Mouse (Mus musculus): ENCODE measurements at regions not wholly inside any gene's neighbourhood (a gene's known extent, or its start where the extent isn't known, plus 50 kb on each side); places are given as distances from the start of the nearest gene placed in this dataset.

GRCm38 (mm10) chr4:142775023-142775422 is 437.8 kb downstream of the Prdm2 start:
- Histone ChIP-seq H3K27ac (ENCODE audit: poor library complexity, severe bottlenecking) (no peak overlapping the region), H3K4me3 (no peak overlapping the region), H3K9ac (no peak overlapping the region), H3K27me3 (replicated peaks) (0 out of 2 replicates have a peak, but pooled peaks cover 7% of the 10 kb centered on the region), H3K9me3 (replicated peaks) (no peaks in the 10 kb centered on the region), H3K4me1 (replicated peaks) (peaks cover 15% of the 10 kb centered on the region), H3K36me3 (no peaks in the 10 kb centered on the region), H3K4me2 (no peak overlapping the region)
- 80% methylated on average over 5 of the region's 5 CpGs for WGBS
- no peak for ATAC-seq (ENCODE audit: insufficient number of reproducible peaks, low FRiP score)

GRCm38 (mm10) chr4:142773651-142774151 is 439.1 kb downstream of the Prdm2 start:
- no peak for ATAC-seq (ENCODE audit: insufficient number of reproducible peaks, low FRiP score)
- no peak overlapping the region for H3K27ac ChIP-seq (ENCODE audit: poor library complexity, severe bottlenecking)
- peaks cover 17% of the 10 kb centered on the region for H3K4me1 ChIP-seq (replicated peaks)
- H3K9ac ChIP-seq = no peak overlapping the region
- no peaks in the 10 kb centered on the region for H3K9me3 ChIP-seq (replicated peaks)
- WGBS = 65% methylated on average over 10 of the region's 10 CpGs
- H3K27me3 ChIP-seq (replicated peaks) = peaks cover 11% of the 10 kb centered on the region; the same call in 1 of the 2 replicates
- H3K36me3 ChIP-seq = no peaks in the 10 kb centered on the region
- H3K4me2 ChIP-seq = no peak overlapping the region
- H3K4me3 ChIP-seq = no peak overlapping the region

GRCm38 (mm10) chr4:142772751-142773455 is 439.9 kb downstream of the Prdm2 start:
- peaks cover 11% of the 10 kb centered on the region; the same call in 1 of the 2 replicates for H3K27me3 ChIP-seq (replicated peaks)
- no peak overlapping the region for H3K4me3 ChIP-seq
- peaks cover 17% of the 10 kb centered on the region for H3K4me1 ChIP-seq (replicated peaks)
- H3K36me3 ChIP-seq = no peaks in the 10 kb centered on the region
- 20% methylated on average over 16 of the region's 16 CpGs for WGBS
- no peak overlapping the region for H3K4me2 ChIP-seq
- no peaks in the 10 kb centered on the region for H3K9me3 ChIP-seq (replicated peaks)
- no peak overlapping the region for H3K27ac ChIP-seq (ENCODE audit: poor library complexity, severe bottlenecking)
- H3K9ac ChIP-seq = no peak overlapping the region
- no peak for ATAC-seq (ENCODE audit: insufficient number of reproducible peaks, low FRiP score)

- ATAC-seq (ENCODE audit: insufficient number of reproducible peaks, low FRiP score) = no peak
- Histone ChIP-seq H3K9me3 (replicated peaks) (no peaks in the 10 kb centered on the region), H3K9ac (no peak overlapping the region), H3K27me3 (replicated peaks) (peaks cover 11% of the 10 kb centered on the region; the same call in 1 of the 2 replicates), H3K4me2 (no peak overlapping the region), H3K36me3 (no peaks in the 10 kb centered on the region), H3K4me1 (replicated peaks) (peaks cover 17% of the 10 kb centered on the region), H3K4me3 (no peak overlapping the region), H3K27ac (ENCODE audit: poor library complexity, severe bottlenecking) (no peak overlapping the region)
- WGBS = 51% methylated on average over 6 of the region's 6 CpGs
These were observed 441.2 kb downstream of the Prdm2 start for GRCm38 (mm10) chr4:142771520-142772150.

- Histone ChIP-seq H3K27ac (ENCODE audit: poor library complexity, severe bottlenecking) (no peak overlapping the region), H3K36me3 (no peaks in the 10 kb centered on the region), H3K9ac (no peak overlapping the region), H3K4me1 (replicated peaks) (peaks cover 17% of the 10 kb centered on the region), H3K9me3 (replicated peaks) (no peaks in the 10 kb centered on the region), H3K4me2 (no peak overlapping the region), H3K4me3 (no peak overlapping the region), H3K27me3 (replicated peaks) (peaks cover 11% of the 10 kb centered on the region; the same call in 1 of the 2 replicates)
- WGBS = 22% methylated on average over 8 of the region's 8 CpGs
- no peak for ATAC-seq (ENCODE audit: insufficient number of reproducible peaks, low FRiP score)
These were observed 442.6 kb downstream of the Prdm2 start for GRCm38 (mm10) chr4:142770177-142770576.

GRCm38 (mm10) chr4:142767665-142768064 is 445.1 kb downstream of the Prdm2 start:
- Histone ChIP-seq H3K4me3 (no peak overlapping the region), H3K4me1 (replicated peaks) (peaks cover 8% of the 10 kb centered on the region; the same call in 1 of the 2 replicates), H3K4me2 (no peak overlapping the region), H3K9ac (no peak overlapping the region), H3K36me3 (no peaks in the 10 kb centered on the region), H3K27me3 (replicated peaks) (peaks cover 9% of the 10 kb centered on the region; the same call in 1 of the 2 replicates), H3K27ac (ENCODE audit: poor library complexity, severe bottlenecking) (no peak overlapping the region), H3K9me3 (replicated peaks) (no peaks in the 10 kb centered on the region)
- WGBS = 66% methylated on average over 4 of the region's 4 CpGs
- no peak for ATAC-seq (ENCODE audit: insufficient number of reproducible peaks, low FRiP score)

- H3K9me3 ChIP-seq (replicated peaks) = no peaks in the 10 kb centered on the region
- H3K4me3 ChIP-seq = no peak overlapping the region
- H3K9ac ChIP-seq = no peak overlapping the region
- WGBS = 60% methylated on average over 8 of the region's 8 CpGs
- H3K27me3 ChIP-seq (replicated peaks) = no peaks in the 10 kb centered on the region
- no peaks in the 10 kb centered on the region for H3K4me1 ChIP-seq (replicated peaks)
- no peak overlapping the region for H3K4me2 ChIP-seq
- H3K27ac ChIP-seq (ENCODE audit: poor library complexity, severe bottlenecking) = no peak overlapping the region
- H3K36me3 ChIP-seq = no peaks in the 10 kb centered on the region
- ATAC-seq (ENCODE audit: insufficient number of reproducible peaks, low FRiP score) = no peak
These were observed 451.2 kb downstream of the Prdm2 start for GRCm38 (mm10) chr4:142761577-142761976.

GRCm38 (mm10) chr4:142758102-142758501 is 454.7 kb downstream of the Prdm2 start:
- H3K27ac ChIP-seq (ENCODE audit: poor library complexity, severe bottlenecking) = no peak overlapping the region
- H3K4me2 ChIP-seq = no peak overlapping the region
- no peaks in the 10 kb centered on the region for H3K4me1 ChIP-seq (replicated peaks)
- ATAC-seq (ENCODE audit: insufficient number of reproducible peaks, low FRiP score) = no peak
- H3K9ac ChIP-seq = no peak overlapping the region
- WGBS = 80% methylated on average over 3 of the region's 3 CpGs
- no peaks in the 10 kb centered on the region for H3K9me3 ChIP-seq (replicated peaks)
- no peaks in the 10 kb centered on the region for H3K36me3 ChIP-seq
- H3K4me3 ChIP-seq = no peak overlapping the region
- H3K27me3 ChIP-seq (replicated peaks) = no peaks in the 10 kb centered on the region

GRCm38 (mm10) chr4:142756332-142756731 is 456.5 kb downstream of the Prdm2 start:
- ATAC-seq (ENCODE audit: insufficient number of reproducible peaks, low FRiP score) = no peak
- H3K9ac ChIP-seq = no peak overlapping the region
- no peaks in the 10 kb centered on the region for H3K36me3 ChIP-seq
- WGBS = 62% methylated on average over 6 of the region's 6 CpGs
- no peaks in the 10 kb centered on the region for H3K27me3 ChIP-seq (replicated peaks)
- no peak overlapping the region for H3K4me3 ChIP-seq
- no peaks in the 10 kb centered on the region for H3K4me1 ChIP-seq (replicated peaks)
- no peak overlapping the region for H3K27ac ChIP-seq (ENCODE audit: poor library complexity, severe bottlenecking)
- H3K4me2 ChIP-seq = no peak overlapping the region
- H3K9me3 ChIP-seq (replicated peaks) = no peaks in the 10 kb centered on the region

- Histone ChIP-seq H3K36me3 (no peaks in the 10 kb centered on the region), H3K9me3 (replicated peaks) (no peaks in the 10 kb centered on the region), H3K4me1 (replicated peaks) (no peaks in the 10 kb centered on the region), H3K27ac (ENCODE audit: poor library complexity, severe bottlenecking) (no peak overlapping the region), H3K4me2 (no peak overlapping the region), H3K4me3 (no peak overlapping the region), H3K9ac (no peak overlapping the region), H3K27me3 (replicated peaks) (no peaks in the 10 kb centered on the region)
- WGBS = 56% methylated on average over 8 of the region's 8 CpGs
- no peak for ATAC-seq (ENCODE audit: insufficient number of reproducible peaks, low FRiP score)
These were observed 462.9 kb downstream of the Prdm2 start for GRCm38 (mm10) chr4:142749918-142750317.

GRCm38 (mm10) chr4:142723554-142723907 is 484.3 kb upstream of the Kazn start:
- H3K4me2 ChIP-seq = no peak overlapping the region
- WGBS = 68% methylated on average over 4 of the region's 4 CpGs
- H3K9me3 ChIP-seq (replicated peaks) = no peaks in the 10 kb centered on the region
- H3K4me1 ChIP-seq (replicated peaks) = no peaks in the 10 kb centered on the region
- H3K36me3 ChIP-seq = no peaks in the 10 kb centered on the region
- H3K27ac ChIP-seq (ENCODE audit: poor library complexity, severe bottlenecking) = no peak overlapping the region
- no peak overlapping the region for H3K4me3 ChIP-seq
- H3K9ac ChIP-seq = no peak overlapping the region
- H3K27me3 ChIP-seq (replicated peaks) = no peaks in the 10 kb centered on the region
- ATAC-seq (ENCODE audit: insufficient number of reproducible peaks, low FRiP score) = no peak

All from heart, embryonic 12.5 days (tissue).